Mouse (Mus musculus): ENCODE measurements around the gene Etv6. TPM values are rescaled to one million over a fixed set of nuclear protein-coding genes. Genes with fewer than 3 reads are reported as not detected.
A peak's percentile ranks its signal among the peaks of the same experiment; 100 is the strongest.

Gene Etv6
- total and polyA plus RNA-seq, 2 experiments = 4.1 to 8.6 TPM

GRCm38 (mm10) chr6:134072906-134073305 lies 37.4 kb downstream of the Etv6 start:
- H3K27ac ChIP-seq (replicated peaks; ENCODE audit: insufficient read depth, low read depth, low read length) = no peak overlapping the region; the same call in 1 of the 2 replicates
- 63% methylated on average over 6 of the region's 6 CpGs for WGBS
- TF ChIP-seq POLR2A (IDR thresholded peaks at IDR 0.05; ENCODE audit: extremely low read depth, insufficient read depth, low read length) (no peak), CTCF (IDR thresholded peaks at IDR 0.05; ENCODE audit: low read depth, low read length) (no peak)
- H3K36me3 ChIP-seq (ENCODE audit: control insufficient read depth, insufficient read depth, low read length) = no peaks in the 10 kb centered on the region; the same call in 1 of the 2 replicates
- H3K4me3 ChIP-seq (ENCODE audit: insufficient read depth, low read depth, low read length) = no peak overlapping the region
- no peak overlapping the region for H3K9ac ChIP-seq (ENCODE audit: low read depth, low read length)
- no peaks in the 10 kb centered on the region for H3K27me3 ChIP-seq (ENCODE audit: control insufficient read depth, insufficient read depth, low read length)
- H3K4me1 ChIP-seq (ENCODE audit: control insufficient read depth, insufficient read depth, low read length) = peaks cover 12% of the 10 kb centered on the region
- no peak for DNase-seq (ENCODE audit: extremely low read depth, low read depth, low spot score)
- H3K79me2 ChIP-seq (ENCODE audit: control insufficient read depth, insufficient read depth, low read length) = peaks cover 26% of the 10 kb centered on the region; the same call in 1 of the 2 replicates

- Histone ChIP-seq H3K4me1 (ENCODE audit: control insufficient read depth, insufficient read depth, low read length) (peaks cover 17% of the 10 kb centered on the region), H3K9ac (ENCODE audit: low read depth, low read length) (no peak overlapping the region), H3K36me3 (ENCODE audit: control insufficient read depth, insufficient read depth, low read length) (no peaks in the 10 kb centered on the region; the same call in 1 of the 2 replicates), H3K79me2 (ENCODE audit: control insufficient read depth, insufficient read depth, low read length) (peaks cover 31% of the 10 kb centered on the region), H3K27ac (replicated peaks; ENCODE audit: insufficient read depth, low read depth, low read length) (peak overlapping the region; percentile 34; the same call in 1 of the 2 replicates), H3K27me3 (ENCODE audit: control insufficient read depth, insufficient read depth, low read length) (no peaks in the 10 kb centered on the region), H3K4me3 (ENCODE audit: insufficient read depth, low read depth, low read length) (no peak overlapping the region)
- TF ChIP-seq POLR2A (IDR thresholded peaks at IDR 0.05; ENCODE audit: extremely low read depth, insufficient read depth, low read length) (no peak), CTCF (IDR thresholded peaks at IDR 0.05; ENCODE audit: low read depth, low read length) (no peak)
- peak; percentile 55 for DNase-seq (ENCODE audit: extremely low read depth, low read depth, low spot score)
- WGBS = 95% methylated on average over 1 of the region's 1 CpGs
These were observed 38.9 kb downstream of the Etv6 start for GRCm38 (mm10) chr6:134074353-134074752.

GRCm38 (mm10) chr6:134075031-134075430 lies 39.5 kb downstream of the Etv6 start:
- Histone ChIP-seq H3K4me3 (ENCODE audit: insufficient read depth, low read depth, low read length) (no peak overlapping the region), H3K27me3 (ENCODE audit: control insufficient read depth, insufficient read depth, low read length) (no peaks in the 10 kb centered on the region), H3K9ac (ENCODE audit: low read depth, low read length) (no peak overlapping the region), H3K79me2 (ENCODE audit: control insufficient read depth, insufficient read depth, low read length) (peaks cover 33% of the 10 kb centered on the region), H3K27ac (replicated peaks; ENCODE audit: insufficient read depth, low read depth, low read length) (peak overlapping the region; percentile 34; the same call in 1 of the 2 replicates), H3K36me3 (ENCODE audit: control insufficient read depth, insufficient read depth, low read length) (no peaks in the 10 kb centered on the region; the same call in 1 of the 2 replicates), H3K4me1 (ENCODE audit: control insufficient read depth, insufficient read depth, low read length) (peaks cover 17% of the 10 kb centered on the region)
- DNase-seq (ENCODE audit: extremely low read depth, low read depth, low spot score) = peak; percentile 72
- no peak for TF ChIP-seq POLR2A (IDR thresholded peaks at IDR 0.05; ENCODE audit: extremely low read depth, insufficient read depth, low read length)
- no peak for TF ChIP-seq CTCF (IDR thresholded peaks at IDR 0.05; ENCODE audit: low read depth, low read length)
- WGBS = 56% methylated on average over 6 of the region's 6 CpGs

- no peak overlapping the region for H3K9ac ChIP-seq (ENCODE audit: low read depth, low read length)
- H3K27me3 ChIP-seq (ENCODE audit: control insufficient read depth, insufficient read depth, low read length) = no peaks in the 10 kb centered on the region
- 49% methylated on average over 6 of the region's 6 CpGs for WGBS
- peaks cover 53% of the 10 kb centered on the region for H3K79me2 ChIP-seq (ENCODE audit: control insufficient read depth, insufficient read depth, low read length)
- DNase-seq (ENCODE audit: extremely low read depth, low read depth, low spot score) = peak; percentile 79
- TF ChIP-seq CTCF (IDR thresholded peaks at IDR 0.05; ENCODE audit: low read depth, low read length) (no peak), POLR2A (IDR thresholded peaks at IDR 0.05; ENCODE audit: extremely low read depth, insufficient read depth, low read length) (no peak)
- H3K27ac ChIP-seq (replicated peaks; ENCODE audit: insufficient read depth, low read depth, low read length) = 0 out of 2 replicates have a peak overlapping the region, but pooled peaks have one; percentile 30
- H3K36me3 ChIP-seq (ENCODE audit: control insufficient read depth, insufficient read depth, low read length) = no peaks in the 10 kb centered on the region; the same call in 1 of the 2 replicates
- peaks cover 18% of the 10 kb centered on the region for H3K4me1 ChIP-seq (ENCODE audit: control insufficient read depth, insufficient read depth, low read length)
- no peak overlapping the region for H3K4me3 ChIP-seq (ENCODE audit: insufficient read depth, low read depth, low read length)
These were observed 42.5 kb downstream of the Etv6 start for GRCm38 (mm10) chr6:134078016-134078415.

- Histone ChIP-seq H3K36me3 (ENCODE audit: control insufficient read depth, insufficient read depth, low read length) (no peaks in the 10 kb centered on the region; the same call in 1 of the 2 replicates), H3K27ac (replicated peaks; ENCODE audit: insufficient read depth, low read depth, low read length) (no peak overlapping the region), H3K9ac (ENCODE audit: low read depth, low read length) (no peak overlapping the region), H3K27me3 (ENCODE audit: control insufficient read depth, insufficient read depth, low read length) (no peaks in the 10 kb centered on the region), H3K4me1 (ENCODE audit: control insufficient read depth, insufficient read depth, low read length) (peaks cover 17% of the 10 kb centered on the region), H3K4me3 (ENCODE audit: insufficient read depth, low read depth, low read length) (no peak overlapping the region), H3K79me2 (ENCODE audit: control insufficient read depth, insufficient read depth, low read length) (peaks cover 56% of the 10 kb centered on the region)
- no peak for TF ChIP-seq CTCF (IDR thresholded peaks at IDR 0.05; ENCODE audit: low read depth, low read length)
- no peak for TF ChIP-seq POLR2A (IDR thresholded peaks at IDR 0.05; ENCODE audit: extremely low read depth, insufficient read depth, low read length)
- no peak for DNase-seq (ENCODE audit: extremely low read depth, low read depth, low spot score)
- WGBS = 96% methylated on average over 9 of the region's 9 CpGs
These were observed 43.6 kb downstream of the Etv6 start for GRCm38 (mm10) chr6:134079112-134079511.

- Histone ChIP-seq H3K27ac (replicated peaks; ENCODE audit: insufficient read depth, low read depth, low read length) (no peak overlapping the region), H3K9ac (ENCODE audit: low read depth, low read length) (no peak overlapping the region), H3K27me3 (ENCODE audit: control insufficient read depth, insufficient read depth, low read length) (no peaks in the 10 kb centered on the region), H3K36me3 (ENCODE audit: control insufficient read depth, insufficient read depth, low read length) (no peaks in the 10 kb centered on the region; the same call in 1 of the 2 replicates), H3K4me3 (ENCODE audit: insufficient read depth, low read depth, low read length) (no peak overlapping the region), H3K4me1 (ENCODE audit: control insufficient read depth, insufficient read depth, low read length) (peaks cover 14% of the 10 kb centered on the region), H3K79me2 (ENCODE audit: control insufficient read depth, insufficient read depth, low read length) (peaks cover 60% of the 10 kb centered on the region)
- TF ChIP-seq POLR2A (IDR thresholded peaks at IDR 0.05; ENCODE audit: extremely low read depth, insufficient read depth, low read length) (no peak), CTCF (IDR thresholded peaks at IDR 0.05; ENCODE audit: low read depth, low read length) (no peak)
- DNase-seq (ENCODE audit: extremely low read depth, low read depth, low spot score) = no peak
- whole genome bisulfite sequencing = 91% methylated on average over 2 of the region's 2 CpGs
These were observed 44.1 kb downstream of the Etv6 start for GRCm38 (mm10) chr6:134079563-134079962.
